Mouse (Mus musculus): ENCODE measurements around the gene Mbtps1. TPM values are rescaled to one million over a fixed set of nuclear protein-coding genes. Genes with fewer than 3 reads are reported as not detected.

The Mbtps1 gene
- polyA plus RNA-seq, 1 experiment, result 81.6 TPM

DNA sequence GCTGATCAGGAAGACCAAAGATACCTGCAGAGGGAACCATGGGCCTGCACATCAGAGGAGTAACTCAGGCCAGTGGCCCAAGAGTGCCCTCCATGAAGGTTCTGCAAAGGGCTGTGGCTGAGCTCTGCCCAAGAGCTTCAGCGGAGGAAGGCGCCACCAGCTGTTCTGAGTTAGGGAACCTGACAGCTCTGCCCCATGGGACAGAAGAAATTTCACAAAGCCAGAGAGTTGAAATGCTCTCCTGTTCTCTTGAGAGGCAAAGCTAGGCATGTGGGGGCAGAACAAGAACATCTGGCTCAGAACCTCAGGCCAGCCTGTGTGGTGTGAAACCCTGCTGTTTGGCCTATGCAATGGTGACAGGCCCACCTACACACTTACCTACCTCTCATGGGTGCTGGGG, 58.7 kb downstream of the Mbtps1 start:
- no peak for TF ChIP-seq POLR2A (IDR thresholded peaks at IDR 0.05; ENCODE audit: borderline replicate concordance, insufficient read depth, low read length)
- TF ChIP-seq CTCF (IDR thresholded peaks at IDR 0.05; ENCODE audit: borderline replicate concordance, insufficient read depth, low read depth, low read length), result no peak
- DNase-seq, result no peak
- H3K27ac ChIP-seq (ENCODE audit: insufficient read depth, low read length), result no peak overlapping the region
- 96% methylated on average over 2 of the region's 2 CpGs for WGBS
- H3K4me1 ChIP-seq (ENCODE audit: control insufficient read depth, insufficient read depth, low read length), result peaks cover 18% of the 10 kb centered on the region
- H3K4me3 ChIP-seq (replicated peaks; ENCODE audit: insufficient read depth, low read depth, low read length), result no peak overlapping the region
- H3K27me3 ChIP-seq (ENCODE audit: control insufficient read depth, insufficient read depth, low read length), result no peaks in the 10 kb centered on the region

DNA sequence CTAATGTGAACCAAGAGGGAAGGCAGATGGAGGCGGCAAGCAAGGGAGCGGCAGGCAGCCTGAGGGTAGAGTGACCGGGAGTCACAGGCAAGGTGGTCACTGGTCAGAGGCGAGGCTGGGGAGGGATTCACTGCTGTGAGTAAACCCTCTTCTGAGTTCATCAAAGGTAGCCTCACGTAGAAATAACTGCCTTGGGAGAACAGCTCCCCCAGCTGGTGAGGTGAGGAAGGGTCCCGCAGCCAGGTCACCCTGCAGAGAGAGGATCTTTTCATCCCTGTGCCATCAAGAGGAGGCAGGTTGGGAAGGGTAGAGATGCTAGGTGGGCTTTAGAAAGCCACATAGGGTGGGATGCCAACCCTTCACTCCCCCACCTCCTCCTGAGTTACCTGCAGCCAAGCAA, 61.7 kb downstream of the Mbtps1 start:
- H3K27ac ChIP-seq (ENCODE audit: insufficient read depth, low read length), result no peak overlapping the region
- TF ChIP-seq CTCF (IDR thresholded peaks at IDR 0.05; ENCODE audit: borderline replicate concordance, insufficient read depth, low read depth, low read length) (peak; percentile 56), POLR2A (IDR thresholded peaks at IDR 0.05; ENCODE audit: borderline replicate concordance, insufficient read depth, low read length) (no peak)
- DNase-seq, result no peak
- no peaks in the 10 kb centered on the region for H3K27me3 ChIP-seq (ENCODE audit: control insufficient read depth, insufficient read depth, low read length)
- H3K4me3 ChIP-seq (replicated peaks; ENCODE audit: insufficient read depth, low read depth, low read length), result no peak overlapping the region
- H3K4me1 ChIP-seq (ENCODE audit: control insufficient read depth, insufficient read depth, low read length), result peaks cover 1% of the 10 kb centered on the region
- WGBS, result 32% methylated on average over 6 of the region's 6 CpGs

DNA sequence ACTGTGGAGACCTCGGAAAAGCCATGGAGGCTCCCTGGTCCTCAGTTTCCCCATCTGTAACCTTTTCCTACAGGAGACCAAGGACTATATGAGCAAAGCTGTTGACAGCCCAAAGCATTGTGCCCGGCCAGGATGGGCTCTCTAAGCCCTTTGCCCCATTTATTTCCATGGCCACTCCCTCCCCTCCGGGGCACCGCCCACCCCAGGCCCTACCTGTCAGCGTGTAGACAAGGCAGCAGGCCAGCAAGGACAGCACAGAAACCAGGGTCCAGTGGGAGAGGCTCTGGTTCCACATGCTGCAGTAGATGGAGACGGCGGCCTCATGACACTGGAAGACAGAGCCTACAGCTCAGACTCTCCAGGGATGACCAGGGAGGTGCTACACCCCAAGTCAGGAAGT, 71.4 kb downstream of the Mbtps1 start:
- Histone ChIP-seq H3K27me3 (ENCODE audit: control insufficient read depth, insufficient read depth, low read length) (no peaks in the 10 kb centered on the region), H3K27ac (ENCODE audit: insufficient read depth, low read length) (no peak overlapping the region), H3K4me3 (replicated peaks; ENCODE audit: insufficient read depth, low read depth, low read length) (no peak overlapping the region), H3K4me1 (ENCODE audit: control insufficient read depth, insufficient read depth, low read length) (no peaks in the 10 kb centered on the region)
- WGBS, result 82% methylated on average over 7 of the region's 7 CpGs
- no peak for TF ChIP-seq CTCF (IDR thresholded peaks at IDR 0.05; ENCODE audit: borderline replicate concordance, insufficient read depth, low read depth, low read length)
- no peak for TF ChIP-seq POLR2A (IDR thresholded peaks at IDR 0.05; ENCODE audit: borderline replicate concordance, insufficient read depth, low read length)
- no peak for DNase-seq

DNA sequence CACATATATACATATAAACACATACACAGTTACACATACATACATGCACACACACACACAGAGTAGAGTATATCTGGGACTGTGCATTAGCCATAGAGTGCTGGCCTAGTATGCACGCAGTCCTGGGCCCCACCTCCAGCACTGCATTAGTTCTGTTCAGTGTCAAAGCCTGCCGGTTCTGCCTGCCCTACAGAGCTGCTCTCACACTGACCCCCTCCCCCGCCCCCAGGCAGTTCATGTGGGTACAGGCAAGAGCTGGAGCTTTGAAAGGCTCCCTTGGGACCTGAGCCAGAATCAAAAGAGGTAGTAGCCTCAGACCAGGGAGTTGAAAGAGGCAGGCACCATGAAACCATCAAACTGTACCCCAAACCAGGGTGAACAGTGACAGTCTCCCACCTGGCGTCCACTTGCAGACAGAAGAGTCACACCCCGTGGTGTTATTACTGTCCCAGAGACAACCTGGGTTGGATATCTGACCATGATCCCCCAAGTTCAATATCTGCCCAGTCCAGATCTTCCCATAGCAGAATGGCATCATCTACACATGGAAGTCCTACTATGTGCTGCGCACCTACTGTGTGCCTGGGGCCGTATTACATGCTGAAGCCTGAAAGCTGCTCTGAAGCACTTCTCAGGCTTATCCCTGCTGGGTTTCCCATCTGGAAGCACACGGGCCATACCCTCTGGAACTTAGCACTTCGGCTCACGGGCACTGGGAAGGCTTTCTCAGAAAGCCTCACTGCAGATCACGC, 74.2 kb downstream of the Mbtps1 start:
- H3K27me3 ChIP-seq (ENCODE audit: control insufficient read depth, insufficient read depth, low read length), result no peaks in the 10 kb centered on the region
- WGBS, result 83% methylated on average over 11 of the region's 11 CpGs
- H3K27ac ChIP-seq (ENCODE audit: insufficient read depth, low read length), result no peak overlapping the region

DNA sequence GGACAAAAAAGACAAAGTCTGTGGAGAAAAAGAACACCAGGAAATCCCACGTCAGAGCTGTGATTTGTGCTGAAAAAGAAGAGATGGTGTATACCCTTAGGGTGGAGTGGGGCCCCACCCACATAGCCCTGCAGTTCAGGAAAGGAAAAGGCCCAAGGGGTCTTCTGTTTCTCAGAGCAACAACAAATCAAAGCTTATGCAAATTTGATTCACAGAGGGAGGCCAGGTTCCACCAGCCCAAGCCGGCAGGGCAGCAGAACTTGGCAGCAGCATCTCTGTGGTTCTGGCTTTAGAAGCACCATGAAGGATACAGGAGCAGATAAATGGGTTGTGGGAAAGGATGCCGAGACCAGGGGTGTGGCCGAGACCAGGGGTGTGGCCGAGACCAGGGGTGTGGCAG, 79.9 kb downstream of the Mbtps1 start:
- no peak for DNase-seq
- Histone ChIP-seq H3K4me3 (replicated peaks; ENCODE audit: insufficient read depth, low read depth, low read length) (no peak overlapping the region), H3K27ac (ENCODE audit: insufficient read depth, low read length) (no peak overlapping the region), H3K27me3 (ENCODE audit: control insufficient read depth, insufficient read depth, low read length) (no peaks in the 10 kb centered on the region), H3K4me1 (ENCODE audit: control insufficient read depth, insufficient read depth, low read length) (no peaks in the 10 kb centered on the region)
- TF ChIP-seq POLR2A (IDR thresholded peaks at IDR 0.05; ENCODE audit: borderline replicate concordance, insufficient read depth, low read length) (no peak), CTCF (IDR thresholded peaks at IDR 0.05; ENCODE audit: borderline replicate concordance, insufficient read depth, low read depth, low read length) (no peak)
- 31% methylated on average over 5 of the region's 5 CpGs for WGBS

More for the DNA sequence above, 74.2 kb downstream of the Mbtps1 start:
- Histone ChIP-seq H3K4me1 (ENCODE audit: control insufficient read depth, insufficient read depth, low read length) (no peaks in the 10 kb centered on the region), H3K4me3 (replicated peaks; ENCODE audit: insufficient read depth, low read depth, low read length) (no peak overlapping the region)
- no peak for TF ChIP-seq CTCF (IDR thresholded peaks at IDR 0.05; ENCODE audit: borderline replicate concordance, insufficient read depth, low read depth, low read length)
- TF ChIP-seq POLR2A (IDR thresholded peaks at IDR 0.05; ENCODE audit: borderline replicate concordance, insufficient read depth, low read length), result no peak
- no peak for DNase-seq

DNA sequence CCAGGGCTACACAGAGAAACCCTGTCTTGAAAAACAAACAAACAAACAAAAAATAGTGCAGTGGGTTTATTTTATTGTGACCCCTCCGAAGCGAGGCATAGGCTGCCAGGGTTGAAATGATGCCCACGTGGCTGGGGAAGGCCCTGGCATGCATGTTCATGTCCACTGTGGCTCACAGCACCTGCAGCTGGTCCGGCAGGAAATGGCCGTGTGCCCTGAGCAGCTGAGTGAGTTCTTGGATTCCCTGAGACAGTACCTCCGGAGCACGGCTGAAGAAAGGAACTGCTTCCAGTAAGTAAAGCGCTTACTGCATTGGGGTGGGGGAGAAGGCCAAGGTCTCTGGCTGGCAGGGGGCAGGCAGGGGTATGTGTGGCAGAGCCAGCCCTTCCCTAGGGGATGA, 90.4 kb downstream of the Mbtps1 start:
- 42% methylated on average over 8 of the region's 8 CpGs for WGBS
- TF ChIP-seq POLR2A (IDR thresholded peaks at IDR 0.05; ENCODE audit: borderline replicate concordance, insufficient read depth, low read length) (no peak), CTCF (IDR thresholded peaks at IDR 0.05; ENCODE audit: borderline replicate concordance, insufficient read depth, low read depth, low read length) (no peak)
- no peak for DNase-seq
- no peaks in the 10 kb centered on the region; the same call in 1 of the 2 replicates for H3K27me3 ChIP-seq (ENCODE audit: control insufficient read depth, insufficient read depth, low read length)
- no peak overlapping the region for H3K4me3 ChIP-seq (replicated peaks; ENCODE audit: insufficient read depth, low read depth, low read length)
- H3K4me1 ChIP-seq (ENCODE audit: control insufficient read depth, insufficient read depth, low read length), result no peaks in the 10 kb centered on the region
- H3K27ac ChIP-seq (ENCODE audit: insufficient read depth, low read length), result no peak overlapping the region

DNA sequence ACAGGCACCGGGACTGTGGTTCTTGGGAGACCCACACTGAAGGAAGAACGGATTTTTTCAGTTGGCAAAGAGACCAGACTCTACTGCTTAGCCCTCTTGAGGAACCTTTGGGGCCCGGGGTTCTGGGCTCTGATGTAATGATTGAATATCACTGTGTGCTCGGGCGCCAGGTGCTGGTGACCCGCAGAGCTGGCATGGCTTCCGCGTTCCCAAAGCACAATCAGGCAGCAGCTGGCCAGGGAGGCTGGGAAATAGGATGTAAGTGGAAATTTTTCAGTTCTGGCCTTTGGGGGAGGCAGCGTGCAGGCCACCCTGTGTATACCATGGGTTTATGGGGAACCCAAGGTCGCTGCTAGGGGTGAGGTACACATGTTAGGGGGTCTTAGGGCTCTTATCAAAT, 91.7 kb downstream of the Mbtps1 start:
- no peak overlapping the region for H3K27ac ChIP-seq (ENCODE audit: insufficient read depth, low read length)

DNA sequence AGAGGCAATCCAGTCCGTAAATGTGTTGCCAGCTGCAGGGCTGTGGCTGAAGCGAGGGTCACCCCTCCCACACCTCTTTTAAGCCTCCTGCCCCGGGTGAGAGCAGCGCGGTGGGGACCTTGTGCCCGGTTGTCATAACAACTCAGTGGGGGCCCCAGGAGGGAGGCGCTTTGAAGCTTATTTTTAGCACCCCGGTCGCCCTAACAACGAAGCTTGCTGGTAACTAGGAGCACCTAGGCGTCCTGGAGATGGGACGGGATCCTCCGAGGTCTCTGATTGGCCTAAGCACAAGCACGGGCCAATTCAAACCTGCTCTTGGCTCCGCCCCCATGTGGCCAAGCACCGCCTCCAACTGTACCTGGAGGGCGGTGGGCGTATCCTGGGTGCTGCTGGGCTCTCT, 92.4 kb downstream of the Mbtps1 start:
- H3K27ac ChIP-seq (ENCODE audit: insufficient read depth, low read length), result no peak overlapping the region
- H3K4me3 ChIP-seq (replicated peaks; ENCODE audit: insufficient read depth, low read depth, low read length), result no peak overlapping the region

More for the DNA sequence above, 91.7 kb downstream of the Mbtps1 start:
- WGBS, result 44% methylated on average over 10 of the region's 10 CpGs
- DNase-seq, result no peak
- Histone ChIP-seq H3K27me3 (ENCODE audit: control insufficient read depth, insufficient read depth, low read length) (no peaks in the 10 kb centered on the region; the same call in 1 of the 2 replicates), H3K4me3 (replicated peaks; ENCODE audit: insufficient read depth, low read depth, low read length) (no peak overlapping the region), H3K4me1 (ENCODE audit: control insufficient read depth, insufficient read depth, low read length) (no peaks in the 10 kb centered on the region)
- no peak for TF ChIP-seq CTCF (IDR thresholded peaks at IDR 0.05; ENCODE audit: borderline replicate concordance, insufficient read depth, low read depth, low read length)
- no peak for TF ChIP-seq POLR2A (IDR thresholded peaks at IDR 0.05; ENCODE audit: borderline replicate concordance, insufficient read depth, low read length)

More for the DNA sequence above, 92.4 kb downstream of the Mbtps1 start:
- no peak for TF ChIP-seq POLR2A (IDR thresholded peaks at IDR 0.05; ENCODE audit: borderline replicate concordance, insufficient read depth, low read length)
- TF ChIP-seq CTCF (IDR thresholded peaks at IDR 0.05; ENCODE audit: borderline replicate concordance, insufficient read depth, low read depth, low read length), result no peak
- H3K4me1 ChIP-seq (ENCODE audit: control insufficient read depth, insufficient read depth, low read length), result no peaks in the 10 kb centered on the region
- 14% methylated on average over 18 of the region's 18 CpGs for WGBS
- H3K27me3 ChIP-seq (ENCODE audit: control insufficient read depth, insufficient read depth, low read length), result no peaks in the 10 kb centered on the region; the same call in 1 of the 2 replicates
- DNase-seq, result no peak
